Mouse (Mus musculus): ENCODE measurements around the gene Jsrp1.

Jsrp1 gene

GRCm38 (mm10) chr10:80813366-80813765 lies at the start of gene Jsrp1:
TSS of gene Jsrp1 (minus strand) at chr10:80813498.
- DNase-seq (ENCODE audit: low read depth, low spot score): no peak

- no peak for DNase-seq (ENCODE audit: low read depth, low spot score)
These were observed 49.0 kb upstream of the Jsrp1 start for GRCm38 (mm10) chr10:80862305-80862704.

GRCm38 (mm10) chr10:80858350-80858935 lies 45.1 kb upstream of the Jsrp1 start:
- DNase-seq (ENCODE audit: low read depth, low spot score): no peak

- DNase-seq (ENCODE audit: low read depth, low spot score): no peak
These were observed 44.5 kb upstream of the Jsrp1 start for GRCm38 (mm10) chr10:80857848-80858247.

GRCm38 (mm10) chr10:80857386-80857785 lies 44.1 kb upstream of the Jsrp1 start:
- DNase-seq (ENCODE audit: low read depth, low spot score): no peak

- DNase-seq (ENCODE audit: low read depth, low spot score): no peak
These were observed 43.6 kb upstream of the Jsrp1 start for GRCm38 (mm10) chr10:80856908-80857307.

- peak; percentile 86 for DNase-seq (ENCODE audit: low read depth, low spot score)
These were observed 43.0 kb upstream of the Jsrp1 start for GRCm38 (mm10) chr10:80856267-80856666.

GRCm38 (mm10) chr10:80855749-80856073 lies 42.4 kb upstream of the Jsrp1 start:
- no peak for DNase-seq (ENCODE audit: low read depth, low spot score)

GRCm38 (mm10) chr10:80854913-80855748 lies 41.8 kb upstream of the Jsrp1 start, which contains the start of the genes Lsm7 and Sppl2b:
TSS of gene Lsm7 (minus strand) at chr10:80855209.
TSS of gene Sppl2b (plus strand) at chr10:80855275.
- DNase-seq (ENCODE audit: low read depth, low spot score): peak; percentile 90

GRCm38 (mm10) chr10:80848571-80848970 lies 35.3 kb upstream of the Jsrp1 start:
- peak; percentile 23 for DNase-seq (ENCODE audit: low read depth, low spot score)

GRCm38 (mm10) chr10:80845732-80846131 lies 32.4 kb upstream of the Jsrp1 start:
- no peak for DNase-seq (ENCODE audit: low read depth, low spot score)

- DNase-seq (ENCODE audit: low read depth, low spot score): no peak
These were observed 31.9 kb upstream of the Jsrp1 start for GRCm38 (mm10) chr10:80845055-80845693.

- no peak for DNase-seq (ENCODE audit: low read depth, low spot score)
These were observed 30.7 kb upstream of the Jsrp1 start, which contains the start of gene Lingo3 for GRCm38 (mm10) chr10:80843931-80844547. TSS of gene Lingo3 (minus strand) at chr10:80844039.

- DNase-seq (ENCODE audit: low read depth, low spot score): no peak
These were observed 30.0 kb upstream of the Jsrp1 start for GRCm38 (mm10) chr10:80843087-80843930.

GRCm38 (mm10) chr10:80842334-80842733 lies 29.0 kb upstream of the Jsrp1 start:
- no peak for DNase-seq (ENCODE audit: low read depth, low spot score)

- DNase-seq (ENCODE audit: low read depth, low spot score): no peak
These were observed 28.4 kb upstream of the Jsrp1 start for GRCm38 (mm10) chr10:80841685-80842084.

- no peak for DNase-seq (ENCODE audit: low read depth, low spot score)
These were observed 26.6 kb upstream of the Jsrp1 start for GRCm38 (mm10) chr10:80839848-80840247.

- peak; percentile 63 for DNase-seq (ENCODE audit: low read depth, low spot score)
These were observed 25.1 kb upstream of the Jsrp1 start for GRCm38 (mm10) chr10:80838346-80838912.

GRCm38 (mm10) chr10:80837827-80838226 lies 24.5 kb upstream of the Jsrp1 start:
- DNase-seq (ENCODE audit: low read depth, low spot score): no peak

GRCm38 (mm10) chr10:80836949-80837379 lies 23.7 kb upstream of the Jsrp1 start:
- no peak for DNase-seq (ENCODE audit: low read depth, low spot score)

- DNase-seq (ENCODE audit: low read depth, low spot score): no peak
These were observed 22.3 kb upstream of the Jsrp1 start for GRCm38 (mm10) chr10:80835617-80836016.

All from 3T3-L1 (cell line).